Mouse (Mus musculus): ENCODE data around the gene Lin52. TPM values are rescaled to one million over a fixed set of nuclear protein-coding genes. Genes with fewer than 3 reads are reported as not detected.

The Lin52 gene
- polyA plus RNA-seq (2015; fragmentation: Illumina TruSeq; extraction: RNeasy Lipid Tissue Mini Kit (QIAGEN cat#74804); ENCODE audit: low read depth, low replicate concordance) = 31.9 TPM

GRCm38 (mm10) chr12:84450718-84451646 lies at the start of gene Lin52, which contains the start of gene Aldh6a1:
Lin52 (plus strand) TSS chr12:84451422.
Aldh6a1 (minus strand) TSS chr12:84451004.

GRCm38 (mm10) chr12:84408819-84409507 lies 42.3 kb upstream of the Lin52 start, which contains the start of the genes Entpd5 and Bbof1:
Entpd5 (minus strand) TSS chr12:84409029.
Bbof1 (plus strand) TSS chr12:84409071.

GRCm38 (mm10) chr12:84416834-84417604 lies 34.2 kb upstream of the Lin52 start, which contains the start of gene Rnf113a2:
Rnf113a2 (plus strand) TSS chr12:84417196.

GRCm38 (mm10) chr12:84569336-84569970 lies 118.2 kb downstream of the Lin52 start, which contains the start of gene Vsx2:
Vsx2 (plus strand) TSS chr12:84569762.

Other genes with a start within 250 kb of the Lin52 start
- 6.4 TPM for gene Elmsan1, start 232.5 kb upstream of the Lin52 start, polyA plus RNA-seq (2015; fragmentation: Illumina TruSeq; extraction: RNeasy Lipid Tissue Mini Kit (QIAGEN cat#74804); ENCODE audit: low read depth, low replicate concordance)
- 51.7 TPM for gene Ptgr2, start 166.2 kb upstream of the Lin52 start, polyA plus RNA-seq (2015; fragmentation: Illumina TruSeq; extraction: RNeasy Lipid Tissue Mini Kit (QIAGEN cat#74804); ENCODE audit: low read depth, low replicate concordance)
- 36.8 TPM for gene Zfp410, start 134.6 kb upstream of the Lin52 start, polyA plus RNA-seq (2015; fragmentation: Illumina TruSeq; extraction: RNeasy Lipid Tissue Mini Kit (QIAGEN cat#74804); ENCODE audit: low read depth, low replicate concordance)
- gene Coq6, start 89.8 kb upstream of the Lin52 start, polyA plus RNA-seq (2015; fragmentation: Illumina TruSeq; extraction: RNeasy Lipid Tissue Mini Kit (QIAGEN cat#74804); ENCODE audit: low read depth, low replicate concordance) = 31.8 TPM
- 13.5 TPM for gene Fam161b, start 89.6 kb upstream of the Lin52 start, polyA plus RNA-seq (2015; fragmentation: Illumina TruSeq; extraction: RNeasy Lipid Tissue Mini Kit (QIAGEN cat#74804); ENCODE audit: low read depth, low replicate concordance)
- 26.6 TPM for gene Entpd5, start 42.4 kb upstream of the Lin52 start, polyA plus RNA-seq (2015; fragmentation: Illumina TruSeq; extraction: RNeasy Lipid Tissue Mini Kit (QIAGEN cat#74804); ENCODE audit: low read depth, low replicate concordance)
- gene Bbof1, start 42.4 kb upstream of the Lin52 start, polyA plus RNA-seq (2015; fragmentation: Illumina TruSeq; extraction: RNeasy Lipid Tissue Mini Kit (QIAGEN cat#74804); ENCODE audit: low read depth, low replicate concordance) = 9.5 TPM
- 15.8 TPM for gene Rnf113a2, start 34.2 kb upstream of the Lin52 start, polyA plus RNA-seq (2015; fragmentation: Illumina TruSeq; extraction: RNeasy Lipid Tissue Mini Kit (QIAGEN cat#74804); ENCODE audit: low read depth, low replicate concordance)
- 59.5 TPM for gene Aldh6a1, start 418 bp upstream of the Lin52 start, polyA plus RNA-seq (2015; fragmentation: Illumina TruSeq; extraction: RNeasy Lipid Tissue Mini Kit (QIAGEN cat#74804); ENCODE audit: low read depth, low replicate concordance)
- 0.31 TPM for gene Vsx2, start 118.3 kb downstream of the Lin52 start, polyA plus RNA-seq (2015; fragmentation: Illumina TruSeq; extraction: RNeasy Lipid Tissue Mini Kit (QIAGEN cat#74804); ENCODE audit: low read depth, low replicate concordance)
- 17.4 TPM for gene Abcd4, start 166.0 kb downstream of the Lin52 start, polyA plus RNA-seq (2015; fragmentation: Illumina TruSeq; extraction: RNeasy Lipid Tissue Mini Kit (QIAGEN cat#74804); ENCODE audit: low read depth, low replicate concordance)
- gene Vrtn, start 189.6 kb downstream of the Lin52 start, polyA plus RNA-seq (2015; fragmentation: Illumina TruSeq; extraction: RNeasy Lipid Tissue Mini Kit (QIAGEN cat#74804); ENCODE audit: low read depth, low replicate concordance) = not detected
- 46.1 TPM for gene Syndig1l, start 247.4 kb downstream of the Lin52 start, polyA plus RNA-seq (2015; fragmentation: Illumina TruSeq; extraction: RNeasy Lipid Tissue Mini Kit (QIAGEN cat#74804); ENCODE audit: low read depth, low replicate concordance)